Mouse (Mus musculus): ENCODE data around the gene Srd5a1. TPM values are rescaled to one million over a fixed set of nuclear protein-coding genes. Genes with fewer than 3 reads are reported as not detected.

Srd5a1 gene
- polyA plus RNA-seq, 1 experiment from 2014 or later: 4.7 TPM

- DNase-seq (no peak), ATAC-seq (no peak)
- no peaks in the 10 kb centered on the region for H3K9me3 ChIP-seq (ENCODE audit: low read length)
- 0 out of 2 replicates have a peak, but pooled peaks cover 3% of the 10 kb centered on the region for H3K4me1 ChIP-seq (ENCODE audit: insufficient read depth)
- TF ChIP-seq EP300 (IDR thresholded peaks at IDR 0.05; ENCODE audit: low read depth) (no peak), CTCF (IDR thresholded peaks at IDR 0.05; ENCODE audit: low read depth) (no peak)
- H3K4me2 ChIP-seq (ENCODE audit: low read depth, low read length): no peak overlapping the region
- 72% methylated on average over 2 of the region's 2 CpGs for WGBS (ENCODE audit: insufficient replicate concordance)
- H3K9ac ChIP-seq (replicated peaks): no peak overlapping the region
- H3K27me3 ChIP-seq (ENCODE audit: insufficient read depth, low read length): no peaks in the 10 kb centered on the region
- H3K36me3 ChIP-seq (replicated peaks; ENCODE audit: insufficient read depth, low read length): no peaks in the 10 kb centered on the region; the same call in 1 of the 2 replicates
- no peak overlapping the region for H3K27ac ChIP-seq (ENCODE audit: low read depth)
- no peak overlapping the region for H3K4me3 ChIP-seq (ENCODE audit: low read depth, low read length)
These were observed 32.7 kb upstream of the Srd5a1 start for GRCm38 (mm10) chr13:69643937-69644336.

DNA sequence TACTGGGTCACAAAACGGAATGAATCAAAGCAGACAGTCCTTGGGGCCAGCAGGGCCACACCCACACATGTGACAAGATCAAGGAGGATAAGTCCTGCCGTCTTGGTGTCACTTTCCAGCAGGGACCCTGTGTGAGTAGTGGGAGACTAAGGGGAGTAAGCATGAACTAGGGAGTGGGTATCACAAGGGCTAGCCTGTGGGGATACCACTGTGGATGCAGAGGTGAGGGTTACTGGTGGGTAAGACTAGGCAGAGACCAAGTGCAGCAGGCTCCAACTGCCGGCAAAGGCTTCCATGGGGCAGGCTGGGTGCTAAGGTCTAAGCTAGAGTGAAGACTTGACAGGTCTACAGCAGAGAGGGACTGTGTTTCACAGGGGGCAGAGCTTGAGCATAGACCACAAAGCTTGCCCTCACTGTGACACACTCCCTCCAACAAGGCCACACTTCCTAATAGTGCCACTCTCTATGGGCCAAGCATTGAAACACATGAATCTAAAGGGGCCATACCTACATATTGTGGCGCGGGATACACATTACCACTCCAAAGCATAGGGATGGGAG, 31.5 kb upstream of the Srd5a1 start:
- Histone ChIP-seq H3K4me1 (ENCODE audit: insufficient read depth) (0 out of 2 replicates have a peak, but pooled peaks cover 3% of the 10 kb centered on the region), H3K4me3 (ENCODE audit: low read depth, low read length) (no peak overlapping the region), H3K27ac (ENCODE audit: low read depth) (no peak overlapping the region), H3K36me3 (replicated peaks; ENCODE audit: insufficient read depth, low read length) (no peaks in the 10 kb centered on the region; the same call in 1 of the 2 replicates), H3K27me3 (ENCODE audit: insufficient read depth, low read length) (no peaks in the 10 kb centered on the region), H3K9ac (replicated peaks) (no peak overlapping the region), H3K4me2 (ENCODE audit: low read depth, low read length) (no peak overlapping the region), H3K9me3 (ENCODE audit: low read length) (no peaks in the 10 kb centered on the region)
- DNase-seq: no peak
- TF ChIP-seq EP300 (IDR thresholded peaks at IDR 0.05; ENCODE audit: low read depth): no peak
- TF ChIP-seq CTCF (IDR thresholded peaks at IDR 0.05; ENCODE audit: low read depth): no peak
- WGBS (ENCODE audit: insufficient replicate concordance): 70% methylated on average over 5 of the region's 5 CpGs
- ATAC-seq: no peak

DNA sequence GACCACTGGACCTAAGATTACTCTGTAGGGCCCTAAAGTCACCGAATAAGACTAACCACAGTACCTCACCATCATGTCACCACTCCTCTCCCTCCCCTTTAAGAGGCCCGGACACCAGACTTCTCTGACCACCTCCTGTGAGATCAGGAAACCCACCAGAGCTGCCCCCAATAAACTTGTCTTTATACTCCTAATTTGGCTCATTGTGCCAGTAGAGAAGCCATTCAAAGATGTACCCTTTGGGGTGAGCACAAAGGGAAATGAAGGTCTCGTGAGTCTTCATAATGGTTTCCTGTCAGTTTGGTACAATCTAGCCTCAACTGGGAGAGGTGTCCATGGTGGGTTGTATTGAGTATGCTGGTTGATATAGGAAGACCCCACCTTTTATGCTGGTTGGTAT, 29.8 kb upstream of the Srd5a1 start:
- no peak for DNase-seq

DNA sequence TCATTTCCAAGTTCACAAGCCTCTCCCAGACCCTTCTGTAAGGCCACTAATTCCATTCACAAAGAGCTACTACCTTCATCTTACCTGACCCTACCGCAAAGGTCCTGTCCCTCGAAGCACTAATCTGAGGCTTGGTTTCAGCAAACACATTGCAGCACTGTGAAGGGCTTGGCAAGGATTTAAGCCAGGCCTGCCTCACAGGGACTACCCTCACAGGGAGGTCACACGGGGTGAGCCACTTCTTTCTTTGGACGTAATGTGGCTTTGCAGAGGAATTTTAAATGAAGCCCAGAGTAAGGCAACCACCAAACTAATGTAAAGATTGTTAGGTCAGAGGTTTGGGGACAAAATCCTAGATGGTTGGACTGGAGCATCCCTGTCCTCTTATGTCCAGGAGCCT, 29.3 kb upstream of the Srd5a1 start:
- Histone ChIP-seq H3K4me2 (ENCODE audit: low read depth, low read length) (no peak overlapping the region), H3K36me3 (replicated peaks; ENCODE audit: insufficient read depth, low read length) (peaks cover 12% of the 10 kb centered on the region; the same call in 1 of the 2 replicates), H3K4me3 (ENCODE audit: low read depth, low read length) (no peak overlapping the region), H3K27ac (ENCODE audit: low read depth) (no peak overlapping the region), H3K4me1 (ENCODE audit: insufficient read depth) (0 out of 2 replicates have a peak, but pooled peaks cover 3% of the 10 kb centered on the region), H3K9ac (replicated peaks) (no peak overlapping the region), H3K9me3 (ENCODE audit: low read length) (no peaks in the 10 kb centered on the region), H3K27me3 (ENCODE audit: insufficient read depth, low read length) (no peaks in the 10 kb centered on the region)
- no peak for TF ChIP-seq CTCF (IDR thresholded peaks at IDR 0.05; ENCODE audit: low read depth)
- no peak for TF ChIP-seq EP300 (IDR thresholded peaks at IDR 0.05; ENCODE audit: low read depth)
- ATAC-seq (no peak), DNase-seq (no peak)
- WGBS (ENCODE audit: insufficient replicate concordance): 73% methylated on average over 4 of the region's 4 CpGs

More for the DNA sequence above, 29.8 kb upstream of the Srd5a1 start:
- Histone ChIP-seq H3K27me3 (ENCODE audit: insufficient read depth, low read length) (no peaks in the 10 kb centered on the region), H3K9me3 (ENCODE audit: low read length) (no peaks in the 10 kb centered on the region), H3K36me3 (replicated peaks; ENCODE audit: insufficient read depth, low read length) (peaks cover 10% of the 10 kb centered on the region; the same call in 1 of the 2 replicates), H3K4me2 (ENCODE audit: low read depth, low read length) (no peak overlapping the region), H3K4me1 (ENCODE audit: insufficient read depth) (0 out of 2 replicates have a peak, but pooled peaks cover 3% of the 10 kb centered on the region), H3K4me3 (ENCODE audit: low read depth, low read length) (no peak overlapping the region), H3K27ac (ENCODE audit: low read depth) (no peak overlapping the region), H3K9ac (replicated peaks) (no peak overlapping the region)
- TF ChIP-seq EP300 (IDR thresholded peaks at IDR 0.05; ENCODE audit: low read depth): no peak
- no peak for TF ChIP-seq CTCF (IDR thresholded peaks at IDR 0.05; ENCODE audit: low read depth)
- WGBS (ENCODE audit: insufficient replicate concordance): 76% methylated on average over 3 of the region's 3 CpGs
- no peak for ATAC-seq

DNA sequence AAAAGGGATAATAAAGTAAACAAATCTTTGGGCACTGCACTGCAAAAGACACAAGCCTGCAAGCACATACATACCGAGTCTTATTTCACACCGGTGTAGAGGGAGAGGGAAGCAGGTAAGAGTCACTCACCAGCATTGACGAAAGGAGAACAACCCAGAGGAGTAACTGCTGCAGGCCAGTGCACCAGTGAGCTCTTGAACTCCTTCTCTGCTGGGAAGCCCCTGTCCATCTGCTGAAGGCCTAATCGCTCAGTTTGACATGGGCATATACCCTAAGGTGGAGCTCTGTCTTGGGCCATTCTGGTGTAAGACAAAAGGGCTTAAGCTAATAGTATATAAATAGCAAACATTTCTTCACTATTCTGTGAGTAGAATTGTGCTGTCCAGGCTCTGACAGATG, 28.9 kb upstream of the Srd5a1 start:
- DNase-seq (no peak), ATAC-seq (no peak)
- H3K4me2 ChIP-seq (ENCODE audit: low read depth, low read length): no peak overlapping the region
- no peaks in the 10 kb centered on the region for H3K9me3 ChIP-seq (ENCODE audit: low read length)
- 89% methylated on average over 4 of the region's 4 CpGs for WGBS (ENCODE audit: insufficient replicate concordance)
- no peak for TF ChIP-seq EP300 (IDR thresholded peaks at IDR 0.05; ENCODE audit: low read depth)
- TF ChIP-seq CTCF (IDR thresholded peaks at IDR 0.05; ENCODE audit: low read depth): no peak
- H3K27ac ChIP-seq (ENCODE audit: low read depth): no peak overlapping the region
- no peaks in the 10 kb centered on the region for H3K27me3 ChIP-seq (ENCODE audit: insufficient read depth, low read length)
- peaks cover 16% of the 10 kb centered on the region for H3K36me3 ChIP-seq (replicated peaks; ENCODE audit: insufficient read depth, low read length)
- no peak overlapping the region for H3K4me3 ChIP-seq (ENCODE audit: low read depth, low read length)
- H3K9ac ChIP-seq (replicated peaks): no peak overlapping the region
- 0 out of 2 replicates have a peak, but pooled peaks cover 3% of the 10 kb centered on the region for H3K4me1 ChIP-seq (ENCODE audit: insufficient read depth)

DNA sequence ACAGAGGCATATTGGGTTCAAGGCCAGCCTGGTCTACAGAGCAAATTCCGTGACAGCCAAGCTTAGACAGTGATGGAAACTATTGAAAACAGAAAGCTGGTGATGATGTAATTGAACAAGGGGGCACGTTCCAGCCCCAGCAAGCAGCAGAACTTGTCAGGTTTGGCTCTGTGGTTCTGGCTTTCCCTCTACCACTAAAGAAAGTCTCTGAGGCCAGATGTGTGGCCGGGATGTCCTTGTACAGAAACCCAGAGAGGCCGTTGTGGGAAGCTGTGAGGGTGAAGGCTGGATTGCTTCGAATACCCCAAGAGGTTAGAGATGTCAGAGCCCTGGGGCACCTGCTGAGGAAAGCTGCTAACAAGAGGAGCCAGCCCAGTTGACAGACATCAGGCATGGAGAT, 28.0 kb upstream of the Srd5a1 start:
- ATAC-seq: no peak
- Histone ChIP-seq H3K9ac (replicated peaks) (no peak overlapping the region), H3K4me3 (ENCODE audit: low read depth, low read length) (no peak overlapping the region), H3K27ac (ENCODE audit: low read depth) (no peak overlapping the region), H3K9me3 (ENCODE audit: low read length) (no peaks in the 10 kb centered on the region), H3K4me2 (ENCODE audit: low read depth, low read length) (no peak overlapping the region), H3K4me1 (ENCODE audit: insufficient read depth) (0 out of 2 replicates have a peak, but pooled peaks cover 3% of the 10 kb centered on the region), H3K27me3 (ENCODE audit: insufficient read depth, low read length) (no peaks in the 10 kb centered on the region), H3K36me3 (replicated peaks; ENCODE audit: insufficient read depth, low read length) (peaks cover 24% of the 10 kb centered on the region)
- 79% methylated on average over 5 of the region's 5 CpGs for WGBS (ENCODE audit: insufficient replicate concordance)
- TF ChIP-seq CTCF (IDR thresholded peaks at IDR 0.05; ENCODE audit: low read depth): no peak
- no peak for TF ChIP-seq EP300 (IDR thresholded peaks at IDR 0.05; ENCODE audit: low read depth)
- DNase-seq: no peak
